Mouse (Mus musculus) C2C12 (cell line): ENCODE data around the gene Psma4.

ENCODE experiments used
- MAX ChIP-seq: IDR thresholded peaks from one replicate; pipeline ENCODE4 v1.6.1; 2011; ENCODE audit warnings: mild to moderate bottlenecking, control low read depth
- USF1 ChIP-seq: IDR thresholded peaks from one replicate; pipeline ENCODE4 v1.6.1; 2011; ENCODE audit warnings: low read depth, mild to moderate bottlenecking, control low read depth, moderate library complexity

- no peak for TF ChIP-seq MAX
- TF ChIP-seq USF1, result no peak
Observed at GRCm38 (mm10) chr9:54918191-54918590, 32.4 kb upstream of the Psma4 start.
